Mouse (Mus musculus) neural tube, embryonic 12.5 days (tissue): Measurements from ENCODE around the gene Sema7a. TPM values are rescaled to one million over a fixed set of nuclear protein-coding genes. Genes with fewer than 3 reads are reported as not detected.

Experiments
- ATAC-seq: fragments of 200-750 bp; cut with Nextera tagmentation; 2 replicates; pipeline ENCODE4 v1.8.0; 2017; ENCODE audit warnings: low read depth, mild to moderate bottlenecking, moderate TSS enrichment, moderate library complexity; ENCODE audit not compliant: low FRiP score
- H3K27ac ChIP-seq: fragments of 300-500 bp; sonication (generic); 2 replicates; pipeline ENCODE4 v1.5.1; 2016
- H3K27me3 ChIP-seq: fragments of 300-500 bp; sonication (generic); replicated peaks from 2 replicates; pipeline ENCODE4 v1.6.1; 2016; ENCODE audit warnings: mild to moderate bottlenecking
- H3K36me3 ChIP-seq: fragments of 300-500 bp; sonication (generic); 2 replicates; pipeline ENCODE4 v1.6.1; 2016; ENCODE audit warnings: mild to moderate bottlenecking
- H3K4me1 ChIP-seq: fragments of 300-500 bp; sonication (generic); 2 replicates; pipeline ENCODE4 v1.6.1; 2016
- H3K4me2 ChIP-seq: fragments of 300-500 bp; sonication (generic); replicated peaks from 2 replicates; pipeline ENCODE4 v1.6.1; 2016; ENCODE audit warnings: mild to moderate bottlenecking
- H3K4me3 ChIP-seq: fragments of 300-500 bp; sonication (generic); 2 replicates; pipeline ENCODE4 v1.5.1; 2016
- H3K9ac ChIP-seq: fragments of 300-500 bp; sonication (generic); 2 replicates; pipeline ENCODE4 v1.6.1; 2016; ENCODE audit warnings: mild to moderate bottlenecking
- H3K9me3 ChIP-seq: fragments of 300-500 bp; sonication (generic); 2 replicates; pipeline ENCODE4 v1.6.1; 2016; ENCODE audit warnings: mild to moderate bottlenecking
- WGBS: fragments of 180-500 bp; shearing (Covaris S2); methylation state at CpG from one replicate; pipeline ENCODE4 v1.1.7; 2016; 5-methylcytosine and 5-hydroxymethylcytosine counted together
- polyA plus RNA-seq: library from polyadenylated mRNA; unstranded; fragments of >200 nt; fragmentation: Nextera tagmentation; extraction: Ambion mirVana; gene quantifications from 2 replicates; pipeline ENCODE4 v1.2.1, GENCODE M21; 2016

Gene Sema7a
- polyA plus RNA-seq, 1 experiment from 2014 or later, result 0.85 TPM

- Histone ChIP-seq H3K9ac (no peak overlapping the region), H3K4me3 (no peak overlapping the region), H3K36me3 (no peaks in the 10 kb centered on the region), H3K4me1 (no peaks in the 10 kb centered on the region), H3K27me3 (peaks cover 3% of the 10 kb centered on the region; the same call in 1 of the 2 replicates), H3K4me2 (no peak overlapping the region), H3K27ac (no peak overlapping the region), H3K9me3 (no peaks in the 10 kb centered on the region)
- 93% methylated on average over 5 of the region's 5 CpGs for WGBS
- ATAC-seq, result no peak
Measured at GRCm38 (mm10) chr9:57975200-57975821, 35.4 kb downstream of the Sema7a start.

- no peaks in the 10 kb centered on the region for H3K4me1 ChIP-seq
- no peak for ATAC-seq
- H3K4me2 ChIP-seq, result no peak overlapping the region
- H3K9me3 ChIP-seq, result no peaks in the 10 kb centered on the region
- no peak overlapping the region for H3K27ac ChIP-seq
- H3K36me3 ChIP-seq, result no peaks in the 10 kb centered on the region
- H3K27me3 ChIP-seq, result peaks cover 3% of the 10 kb centered on the region; the same call in 1 of the 2 replicates
- H3K4me3 ChIP-seq, result no peak overlapping the region
- H3K9ac ChIP-seq, result no peak overlapping the region
- WGBS, result 88% methylated on average over 6 of the region's 6 CpGs
Measured at GRCm38 (mm10) chr9:57978025-57978424, 38.1 kb downstream of the Sema7a start.

- WGBS, result 62% methylated on average over 3 of the region's 3 CpGs
- peaks cover 3% of the 10 kb centered on the region; the same call in 1 of the 2 replicates for H3K27me3 ChIP-seq
Measured at GRCm38 (mm10) chr9:57978858-57979257, 38.9 kb downstream of the Sema7a start.

GRCm38 (mm10) chr9:57980570-57980969 lies 40.7 kb downstream of the Sema7a start:
- no peak overlapping the region for H3K27ac ChIP-seq
- 0 out of 2 replicates have a peak, but pooled peaks cover 3% of the 10 kb centered on the region for H3K27me3 ChIP-seq
- H3K4me3 ChIP-seq, result no peak overlapping the region
- WGBS, result 82% methylated on average over 10 of the region's 10 CpGs
- H3K9ac ChIP-seq, result no peak overlapping the region
- ATAC-seq, result no peak
- no peak overlapping the region for H3K4me2 ChIP-seq
- H3K4me1 ChIP-seq, result no peaks in the 10 kb centered on the region
- H3K36me3 ChIP-seq, result no peaks in the 10 kb centered on the region
- no peaks in the 10 kb centered on the region for H3K9me3 ChIP-seq

More at GRCm38 (mm10) chr9:57978858-57979257, 38.9 kb downstream of the Sema7a start:
- no peak overlapping the region for H3K27ac ChIP-seq
- no peak overlapping the region for H3K4me3 ChIP-seq
- H3K9ac ChIP-seq, result no peak overlapping the region
- ATAC-seq, result no peak
- H3K4me2 ChIP-seq, result no peak overlapping the region
- no peaks in the 10 kb centered on the region for H3K4me1 ChIP-seq
- no peaks in the 10 kb centered on the region for H3K36me3 ChIP-seq
- no peaks in the 10 kb centered on the region for H3K9me3 ChIP-seq

- Histone ChIP-seq H3K4me2 (no peak overlapping the region), H3K27me3 (no peaks in the 10 kb centered on the region), H3K9me3 (no peaks in the 10 kb centered on the region), H3K27ac (no peak overlapping the region), H3K36me3 (no peaks in the 10 kb centered on the region), H3K9ac (no peak overlapping the region), H3K4me1 (no peaks in the 10 kb centered on the region), H3K4me3 (no peak overlapping the region)
- 92% methylated on average over 8 of the region's 8 CpGs for WGBS
- no peak for ATAC-seq
Measured at GRCm38 (mm10) chr9:57985304-57985703, 45.4 kb downstream of the Sema7a start.

- no peak overlapping the region for H3K4me3 ChIP-seq
- H3K27me3 ChIP-seq, result no peaks in the 10 kb centered on the region
- H3K27ac ChIP-seq, result no peak overlapping the region
- ATAC-seq, result no peak
- no peaks in the 10 kb centered on the region for H3K9me3 ChIP-seq
- no peak overlapping the region for H3K4me2 ChIP-seq
- H3K36me3 ChIP-seq, result no peaks in the 10 kb centered on the region
- H3K9ac ChIP-seq, result no peak overlapping the region
- WGBS, result 81% methylated on average over 7 of the region's 7 CpGs
- H3K4me1 ChIP-seq, result no peaks in the 10 kb centered on the region
Measured at GRCm38 (mm10) chr9:57986293-57986692, 46.4 kb downstream of the Sema7a start.

GRCm38 (mm10) chr9:57988098-57988497 lies 48.2 kb downstream of the Sema7a start:
- H3K27ac ChIP-seq, result no peak overlapping the region
- no peak overlapping the region for H3K9ac ChIP-seq
- no peak overlapping the region for H3K4me2 ChIP-seq
- H3K27me3 ChIP-seq, result no peaks in the 10 kb centered on the region
- H3K9me3 ChIP-seq, result no peaks in the 10 kb centered on the region
- H3K4me1 ChIP-seq, result no peaks in the 10 kb centered on the region
- WGBS, result 87% methylated on average over 2 of the region's 2 CpGs
- no peak for ATAC-seq
- no peaks in the 10 kb centered on the region for H3K36me3 ChIP-seq
- H3K4me3 ChIP-seq, result no peak overlapping the region

GRCm38 (mm10) chr9:57989309-57989708 lies 49.4 kb downstream of the Sema7a start:
- Histone ChIP-seq H3K36me3 (no peaks in the 10 kb centered on the region), H3K9ac (no peak overlapping the region), H3K27ac (no peak overlapping the region), H3K4me2 (no peak overlapping the region), H3K9me3 (no peaks in the 10 kb centered on the region), H3K27me3 (no peaks in the 10 kb centered on the region), H3K4me1 (no peaks in the 10 kb centered on the region), H3K4me3 (no peak overlapping the region)
- 83% methylated on average over 6 of the region's 6 CpGs for WGBS
- ATAC-seq, result no peak

- H3K9me3 ChIP-seq, result no peaks in the 10 kb centered on the region
- no peak overlapping the region for H3K4me2 ChIP-seq
- H3K4me3 ChIP-seq, result no peak overlapping the region
- H3K4me1 ChIP-seq, result no peaks in the 10 kb centered on the region
- no peak overlapping the region for H3K27ac ChIP-seq
- H3K9ac ChIP-seq, result no peak overlapping the region
- no peaks in the 10 kb centered on the region for H3K27me3 ChIP-seq
- no peaks in the 10 kb centered on the region for H3K36me3 ChIP-seq
- no peak for ATAC-seq
- WGBS, result 36% methylated on average over 10 of the region's 10 CpGs
Measured at GRCm38 (mm10) chr9:57990438-57991110, 50.7 kb downstream of the Sema7a start.

- WGBS, result 89% methylated on average over 3 of the region's 3 CpGs
- H3K27me3 ChIP-seq, result peaks cover 8% of the 10 kb centered on the region; the same call in 1 of the 2 replicates
Measured at GRCm38 (mm10) chr9:57992060-57992459, 52.1 kb downstream of the Sema7a start.

GRCm38 (mm10) chr9:57992781-57993591 lies 53.1 kb downstream of the Sema7a start:
- ATAC-seq, result no peak
- Histone ChIP-seq H3K9ac (no peak overlapping the region), H3K27me3 (peaks cover 17% of the 10 kb centered on the region; the same call in 1 of the 2 replicates), H3K36me3 (no peaks in the 10 kb centered on the region), H3K4me2 (no peak overlapping the region), H3K27ac (no peak overlapping the region), H3K4me3 (no peak overlapping the region), H3K9me3 (no peaks in the 10 kb centered on the region), H3K4me1 (peaks cover 3% of the 10 kb centered on the region; the same call in 1 of the 2 replicates)
- WGBS, result 45% methylated on average over 8 of the region's 8 CpGs

More at GRCm38 (mm10) chr9:57992060-57992459, 52.1 kb downstream of the Sema7a start:
- no peak for ATAC-seq
- Histone ChIP-seq H3K9ac (no peak overlapping the region), H3K27ac (no peak overlapping the region), H3K36me3 (no peaks in the 10 kb centered on the region), H3K4me3 (no peak overlapping the region), H3K9me3 (no peaks in the 10 kb centered on the region), H3K4me1 (no peaks in the 10 kb centered on the region), H3K4me2 (no peak overlapping the region)

- peaks cover 20% of the 10 kb centered on the region; the same call in 1 of the 2 replicates for H3K27me3 ChIP-seq
- no peak overlapping the region for H3K27ac ChIP-seq
- H3K36me3 ChIP-seq, result no peaks in the 10 kb centered on the region
- H3K4me1 ChIP-seq, result peaks cover 3% of the 10 kb centered on the region; the same call in 1 of the 2 replicates
- ATAC-seq, result no peak
- 39% methylated on average over 4 of the region's 4 CpGs for WGBS
- no peaks in the 10 kb centered on the region for H3K9me3 ChIP-seq
- H3K9ac ChIP-seq, result no peak overlapping the region
- no peak overlapping the region for H3K4me3 ChIP-seq
- no peak overlapping the region for H3K4me2 ChIP-seq
Measured at GRCm38 (mm10) chr9:57995282-57995681, 55.4 kb downstream of the Sema7a start.
